Mouse (Mus musculus) heart, adult 2 months (tissue): ENCODE results near the gene Hsdl1. TPM values are rescaled to one million over a fixed set of nuclear protein-coding genes. Genes with fewer than 3 reads are reported as not detected.
A peak's percentile ranks its signal among the peaks of the same experiment; 100 is the strongest.

Source experiments
- DNase-seq, 2 experiments: peaks; one replicate each; pipeline ENCODE4 v3.0.0; 2021
- H3K27ac ChIP-seq: fragments of 200-600 bp; 2 replicates; pipeline ENCODE4 v1.8.1; 2022
- H3K27me3 ChIP-seq: fragments of 200-500 bp; 2 replicates; pipeline ENCODE4 v1.6.1; 2012; ENCODE audit warnings: mild to moderate bottlenecking, low read length, inconsistent platforms, mixed read lengths; ENCODE audit not compliant: control insufficient read depth, insufficient read depth
- H3K36me3 ChIP-seq: fragments of 200-500 bp; 2 replicates; pipeline ENCODE4 v1.6.1; 2012; ENCODE audit warnings: low read length, inconsistent platforms; ENCODE audit not compliant: control insufficient read depth, insufficient read depth
- H3K4me1 ChIP-seq: fragments of 200-500 bp; 2 replicates; pipeline ENCODE4 v1.6.1; 2011; ENCODE audit warnings: low read length; ENCODE audit not compliant: control insufficient read depth, insufficient read depth
- H3K4me3 ChIP-seq: fragments of 200-600 bp; 2 replicates; pipeline ENCODE4 v1.8.1; 2022
- H3K79me2 ChIP-seq: fragments of 200-500 bp; replicated peaks from 2 replicates; pipeline ENCODE4 v1.6.1; 2012; ENCODE audit warnings: mild to moderate bottlenecking, inconsistent platforms, low read length, moderate library complexity, mixed read lengths; ENCODE audit not compliant: control insufficient read depth, insufficient read depth
- H3K9ac ChIP-seq: fragments of 200-500 bp; 2 replicates; pipeline ENCODE4 v1.6.1; 2012; ENCODE audit warnings: low read depth, mild to moderate bottlenecking, control low read depth, inconsistent platforms, low read length, mixed read lengths
- CTCF ChIP-seq: fragments of 200-600 bp; IDR thresholded peaks from 2 replicates; pipeline ENCODE4 v1.8.1; 2022; ENCODE audit warnings: antibody characterized with exemption, mild to moderate bottlenecking, moderate library complexity
- EP300 ChIP-seq: fragments of 200-500 bp; IDR thresholded peaks from 2 replicates; pipeline ENCODE4 v1.6.1; 2011; ENCODE audit warnings: low read depth, low read length, control low read depth; ENCODE audit not compliant: insufficient read depth
- POLR2A ChIP-seq: fragments of 200-500 bp; IDR thresholded peaks from 2 replicates; pipeline ENCODE4 v1.6.1; 2011; ENCODE audit warnings: mild to moderate bottlenecking, low read depth, low read length, control low read depth; ENCODE audit not compliant: insufficient read depth
- WGBS: fragments of 180-500 bp; shearing (Covaris S2); methylation state at CpG from one replicate; pipeline ENCODE4 v1.1.7; 2018; 5-methylcytosine and 5-hydroxymethylcytosine counted together
- intact Hi-C: fragments of 180-260 bp; cut with DNase I; formaldehyde crosslinking; loops from one replicate; pipeline ENCODE4 v1.15.1; 2025
- polyA plus RNA-seq: library from polyadenylated mRNA; depleted of rRNA; stranded (reverse); fragments of >200 nt; gene quantifications from 2 replicates; pipeline ENCODE4 v1.2.3, GENCODE M21; 2012
- total RNA-seq, 2 experiments: library from RNA; stranded (reverse); gene quantifications; 2 replicates each; pipeline ENCODE4 v1.2.3; 2021

Gene Hsdl1
- total and polyA plus RNA-seq, 3 experiments: 11.9 to 20.4 (median 17.6) TPM

DNA sequence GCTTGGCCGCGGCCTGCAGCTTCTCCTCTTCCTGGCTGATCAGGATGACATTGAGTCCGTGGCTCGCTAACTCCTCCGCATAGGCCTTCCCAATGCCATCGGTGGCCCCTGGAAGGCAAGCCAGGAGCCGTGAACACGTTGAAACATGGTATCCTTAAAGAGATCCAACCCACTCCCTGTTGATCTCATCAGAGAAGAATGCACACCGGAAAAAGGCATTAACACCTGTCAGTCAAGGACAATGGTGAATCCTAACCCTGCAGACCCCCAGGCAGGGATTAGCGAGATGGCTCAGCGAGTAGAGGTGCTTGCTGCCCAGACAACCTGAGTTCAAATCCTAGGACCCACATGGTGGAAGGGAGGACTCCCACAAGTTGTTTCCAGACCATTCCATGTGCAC is 8.6 kb downstream of the Hsdl1 start:
- 67% methylated on average over 11 of the region's 11 CpGs for WGBS

DNA sequence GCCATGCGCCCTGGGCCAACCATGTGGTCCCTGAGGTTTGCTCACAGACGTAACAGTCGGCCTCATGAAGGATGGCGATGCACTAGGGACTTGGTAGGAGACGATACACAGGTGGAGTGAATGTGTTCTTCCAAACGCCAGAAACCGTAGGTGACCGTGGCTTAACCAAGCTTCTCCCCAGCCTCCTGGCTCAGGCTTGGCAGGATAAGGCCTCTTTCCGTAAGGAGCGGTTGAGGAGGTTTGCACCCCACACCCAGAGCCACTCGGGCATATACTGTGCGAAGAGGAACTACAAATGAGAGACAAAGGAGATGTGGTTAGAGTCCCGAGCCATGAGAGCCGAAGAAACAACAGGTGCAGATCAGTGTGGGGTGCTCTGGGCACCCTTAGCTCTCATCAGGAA is 11.1 kb downstream of the Hsdl1 start:
- H3K4me3 ChIP-seq: no peak overlapping the region
- 92% methylated on average over 14 of the region's 14 CpGs for WGBS
- H3K36me3 ChIP-seq: no peaks in the 10 kb centered on the region
- intact Hi-C loops: no loop called here
- H3K27ac ChIP-seq: no peak overlapping the region
- TF ChIP-seq POLR2A (no peak), CTCF (no peak), EP300 (no peak)
- peaks cover 3% of the 10 kb centered on the region for H3K4me1 ChIP-seq
- no peaks in the 10 kb centered on the region for H3K27me3 ChIP-seq
- DNase-seq: peak in 1 of 2 experiments; percentile 10
- no peaks in the 10 kb centered on the region for H3K79me2 ChIP-seq
- H3K9ac ChIP-seq: no peak overlapping the region

More for the DNA sequence above, 8.6 kb downstream of the Hsdl1 start:
- no peak overlapping the region for H3K4me3 ChIP-seq
- peaks cover 6% of the 10 kb centered on the region; the same call in 1 of the 2 replicates for H3K79me2 ChIP-seq
- H3K27me3 ChIP-seq: no peaks in the 10 kb centered on the region
- DNase-seq: no peak
- TF ChIP-seq CTCF: no peak
- no peak for TF ChIP-seq EP300
- TF ChIP-seq POLR2A: no peak
- intact Hi-C loops: no loop called here
- no peaks in the 10 kb centered on the region for H3K36me3 ChIP-seq
- no peaks in the 10 kb centered on the region for H3K4me1 ChIP-seq
- no peak overlapping the region for H3K9ac ChIP-seq
- no peak overlapping the region for H3K27ac ChIP-seq

DNA sequence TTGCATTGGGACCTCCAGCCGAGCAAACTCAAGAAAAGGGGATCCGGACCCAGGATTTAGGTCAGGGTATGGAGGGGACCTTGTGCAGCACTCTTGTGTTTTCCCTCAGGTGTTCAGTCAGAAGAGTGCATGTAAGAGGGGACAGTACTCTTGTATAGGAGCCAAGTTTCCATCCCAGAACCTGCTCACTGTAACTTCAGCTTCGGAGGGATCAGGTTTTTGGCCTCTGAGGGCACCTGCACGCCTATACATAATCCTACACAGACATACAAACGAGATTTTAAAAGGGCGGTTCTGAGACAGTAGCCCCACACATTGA is 15.6 kb downstream of the Hsdl1 start:
- Histone ChIP-seq H3K9ac (no peak overlapping the region; the same call in 1 of the 2 replicates), H3K79me2 (0 out of 2 replicates have a peak, but pooled peaks cover 2% of the 10 kb centered on the region), H3K27ac (peak overlapping the region; percentile 99; the same call in 1 of the 2 replicates), H3K36me3 (peaks cover 2% of the 10 kb centered on the region), H3K4me3 (no peak overlapping the region), H3K27me3 (no peaks in the 10 kb centered on the region), H3K4me1 (peaks cover 9% of the 10 kb centered on the region)
- no peak for DNase-seq
- TF ChIP-seq EP300: no peak
- TF ChIP-seq POLR2A: no peak
- TF ChIP-seq CTCF: no peak
- intact Hi-C loops: no loop called here
- WGBS: 90% methylated on average over 6 of the region's 6 CpGs

DNA sequence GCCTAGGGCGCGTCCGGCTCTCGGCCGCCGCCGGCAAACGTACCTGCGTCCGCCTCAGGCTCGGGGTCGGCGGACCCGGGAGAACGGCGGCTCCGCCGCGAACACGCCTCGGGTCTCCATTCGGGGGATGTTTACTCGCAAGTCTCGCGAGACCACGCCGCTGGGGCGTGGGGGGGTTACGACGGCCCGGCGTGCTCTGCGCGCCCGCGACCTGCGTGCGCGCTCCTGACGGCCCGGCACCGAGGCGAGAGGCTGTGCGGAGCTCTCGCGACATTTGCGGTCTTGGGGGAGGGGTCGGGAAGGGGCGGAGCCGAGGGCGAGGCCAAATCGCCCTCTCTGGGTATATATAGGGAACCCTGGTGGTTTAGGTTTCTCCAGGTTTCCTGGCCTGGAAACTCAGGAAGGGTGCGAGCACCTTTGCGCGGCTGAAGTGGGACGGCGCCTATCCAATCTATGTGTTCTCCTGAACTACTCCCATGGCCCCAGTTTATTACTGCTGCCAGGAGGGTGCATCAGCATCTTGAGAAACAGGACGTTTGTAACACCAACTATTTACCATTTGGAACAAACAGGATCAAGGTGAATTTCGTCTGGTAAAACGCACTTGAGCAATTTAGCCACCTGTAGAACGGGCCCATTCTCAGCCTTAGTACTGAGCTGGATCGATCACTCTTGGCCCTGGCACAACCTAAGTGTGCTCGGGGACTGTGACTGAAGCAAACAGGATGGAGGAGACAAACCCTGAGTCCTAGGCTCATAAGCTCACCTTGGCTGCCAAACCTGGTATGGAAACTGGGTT is 16.2 kb downstream of the Hsdl1 start, which contains the start of gene Mbtps1:
TSS of gene Mbtps1 (minus strand) at position 133 of the 799 bp plus-strand sequence.
- H3K79me2 ChIP-seq: 0 out of 2 replicates have a peak, but pooled peaks cover 2% of the 10 kb centered on the region
- peaks cover 2% of the 10 kb centered on the region for H3K36me3 ChIP-seq
- DNase-seq: peak; percentile 99
- TF ChIP-seq POLR2A (peak; percentile 88), EP300 (peak; percentile 17; the same call in 1 of the 2 replicates), CTCF (peak; percentile 45)
- WGBS: 4% methylated on average over 63 of the region's 63 CpGs
- H3K4me3 ChIP-seq: peak within 1 kb of the TSS; percentile 73
- peak within 1 kb of the TSS; percentile 99 for H3K27ac ChIP-seq
- intact Hi-C loops: loop anchor here (1.0 kb wide), 1 partner anchor 16 kb away; the partner anchor contains the start of genes Dnaaf1 and Hsdl1
- H3K27me3 ChIP-seq: no peaks in the 10 kb centered on the region
- peak within 1 kb of the TSS; percentile 94 for H3K9ac ChIP-seq
- peaks cover 9% of the 10 kb centered on the region for H3K4me1 ChIP-seq

DNA sequence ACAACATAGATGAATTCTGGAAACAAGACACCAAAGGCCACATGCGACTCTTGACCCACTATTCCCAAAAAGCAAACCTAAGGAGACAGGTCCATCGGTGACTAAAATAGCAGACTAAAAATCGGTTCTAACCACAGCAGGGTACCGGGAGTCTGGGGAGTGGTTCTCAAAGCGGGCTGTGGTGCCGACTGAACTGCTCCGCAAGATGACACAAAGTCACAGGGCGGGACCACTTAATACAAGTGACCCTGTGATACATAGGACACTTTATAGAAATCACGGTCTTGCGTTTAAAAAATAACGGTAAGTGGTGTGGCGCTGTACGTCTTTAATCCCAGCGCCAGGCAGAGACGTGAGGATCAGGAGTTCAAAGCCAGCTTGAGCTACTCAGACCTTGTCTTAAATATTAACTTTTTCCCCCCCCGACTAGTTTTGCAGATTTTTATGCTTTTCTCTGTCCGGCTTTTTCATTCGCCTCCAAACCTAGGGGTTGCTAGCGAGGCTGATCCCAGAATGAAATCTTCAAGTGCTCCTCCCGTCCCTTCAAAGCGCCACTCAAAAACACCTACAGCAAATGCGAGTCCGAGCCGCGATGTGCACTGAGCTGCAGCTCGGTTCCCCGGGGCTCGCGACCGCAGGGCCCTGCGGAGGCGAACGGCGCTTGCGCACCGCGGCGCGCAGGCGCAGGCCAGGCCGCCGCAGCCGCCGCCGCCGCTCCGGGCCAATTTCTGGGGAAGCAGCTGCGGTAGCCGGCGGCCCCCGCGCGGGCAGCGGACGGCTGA is 17.0 kb downstream of the Hsdl1 start:
- under 1% methylated on average over 55 of the region's 55 CpGs for WGBS
- intact Hi-C loops: loop anchor here (1.0 kb wide), 1 partner anchor 17 kb away; the partner anchor contains the start of genes Dnaaf1 and Hsdl1
- peaks cover 2% of the 10 kb centered on the region for H3K36me3 ChIP-seq
- H3K27ac ChIP-seq: peak overlapping the region; percentile 99
- H3K9ac ChIP-seq: peak overlapping the region; percentile 94
- 0 out of 2 replicates have a peak, but pooled peaks cover 4% of the 10 kb centered on the region for H3K79me2 ChIP-seq
- peak overlapping the region; percentile 73 for H3K4me3 ChIP-seq
- TF ChIP-seq POLR2A (peak; percentile 85), EP300 (no peak), CTCF (no peak)
- peak; percentile 7 to 21 for DNase-seq
- no peaks in the 10 kb centered on the region for H3K27me3 ChIP-seq
- H3K4me1 ChIP-seq: peaks cover 9% of the 10 kb centered on the region
